Mouse (Mus musculus): ENCODE data around the gene Zfp747. TPM values are rescaled to one million over a fixed set of nuclear protein-coding genes. Genes with fewer than 3 reads are reported as not detected.

The Zfp747 gene
- polyA plus RNA-seq, 1 experiment from 2014 or later, result 9.8 TPM

DNA sequence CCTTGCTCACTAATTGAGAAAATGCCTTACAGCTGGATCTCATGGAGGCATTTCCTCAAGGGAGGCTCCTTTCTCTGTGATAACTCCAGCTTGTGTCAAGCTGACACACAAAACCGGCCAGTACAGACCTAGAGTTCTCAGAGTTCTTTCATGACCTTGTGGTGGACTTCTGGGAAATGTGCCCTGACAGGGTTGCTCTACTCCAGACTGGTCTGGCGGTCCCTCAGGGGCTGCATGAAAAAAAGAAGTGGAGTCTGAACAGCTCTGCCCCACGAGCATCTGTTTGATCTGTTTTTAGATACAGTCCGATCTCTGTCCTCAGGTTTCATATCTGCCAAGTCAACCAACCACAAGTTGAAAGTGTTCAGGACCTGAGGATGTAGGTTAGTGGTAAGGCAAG is 38.2 kb downstream of the Zfp747 start:
- ATAC-seq (replicated peaks; ENCODE audit: low FRiP score, low TSS enrichment, low read depth), result no peak
- WGBS, result 63% methylated on average over 4 of the region's 4 CpGs
- DNase-seq (ENCODE audit: low spot score), result no peak
- Histone ChIP-seq H3K36me3 (ENCODE audit: control insufficient read depth, insufficient read depth, low read length) (peaks cover 10% of the 10 kb centered on the region), H3K9ac (ENCODE audit: low read length) (no peak overlapping the region), H3K27me3 (replicated peaks; ENCODE audit: control insufficient read depth, insufficient read depth, low read length) (no peaks in the 10 kb centered on the region), H3K4me2 (ENCODE audit: low read length) (no peak overlapping the region), H3K27ac (ENCODE audit: low read depth) (no peak overlapping the region), H3K9me3 (ENCODE audit: control insufficient read depth, low read length) (no peaks in the 10 kb centered on the region), H3K4me3 (ENCODE audit: low read depth, low read length) (no peak overlapping the region), H3K4me1 (replicated peaks; ENCODE audit: control insufficient read depth, insufficient read depth, low read length) (no peaks in the 10 kb centered on the region)

DNA sequence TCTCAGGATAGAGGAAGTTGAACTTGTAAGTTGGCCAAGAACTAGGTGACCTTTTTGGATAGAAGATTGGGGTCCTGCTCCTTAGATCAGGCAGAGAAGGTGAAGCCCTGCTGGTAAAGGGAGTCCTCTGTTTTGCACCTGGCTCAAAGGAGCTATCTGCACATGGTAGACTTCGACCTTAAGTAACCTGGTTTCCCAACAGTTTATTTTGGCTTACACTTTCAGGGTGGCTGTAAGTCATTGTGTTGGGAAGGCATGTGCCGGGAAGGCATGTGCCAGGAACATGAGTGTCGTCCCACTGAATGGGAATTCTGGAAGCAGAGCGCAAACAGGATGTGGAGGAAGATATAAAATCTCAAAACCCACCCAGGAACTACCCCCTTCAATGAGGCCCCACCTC is 40.2 kb downstream of the Zfp747 start:
- H3K9me3 ChIP-seq (ENCODE audit: control insufficient read depth, low read length), result no peaks in the 10 kb centered on the region
- H3K4me2 ChIP-seq (ENCODE audit: low read length), result no peak overlapping the region
- H3K9ac ChIP-seq (ENCODE audit: low read length), result no peak overlapping the region
- no peaks in the 10 kb centered on the region for H3K27me3 ChIP-seq (replicated peaks; ENCODE audit: control insufficient read depth, insufficient read depth, low read length)
- WGBS, result 80% methylated on average over 4 of the region's 4 CpGs
- no peak overlapping the region for H3K27ac ChIP-seq (ENCODE audit: low read depth)
- no peak overlapping the region for H3K4me3 ChIP-seq (ENCODE audit: low read depth, low read length)
- no peak for DNase-seq (ENCODE audit: low spot score)
- H3K36me3 ChIP-seq (ENCODE audit: control insufficient read depth, insufficient read depth, low read length), result no peaks in the 10 kb centered on the region
- no peaks in the 10 kb centered on the region for H3K4me1 ChIP-seq (replicated peaks; ENCODE audit: control insufficient read depth, insufficient read depth, low read length)
- ATAC-seq (replicated peaks; ENCODE audit: low FRiP score, low TSS enrichment, low read depth), result no peak

DNA sequence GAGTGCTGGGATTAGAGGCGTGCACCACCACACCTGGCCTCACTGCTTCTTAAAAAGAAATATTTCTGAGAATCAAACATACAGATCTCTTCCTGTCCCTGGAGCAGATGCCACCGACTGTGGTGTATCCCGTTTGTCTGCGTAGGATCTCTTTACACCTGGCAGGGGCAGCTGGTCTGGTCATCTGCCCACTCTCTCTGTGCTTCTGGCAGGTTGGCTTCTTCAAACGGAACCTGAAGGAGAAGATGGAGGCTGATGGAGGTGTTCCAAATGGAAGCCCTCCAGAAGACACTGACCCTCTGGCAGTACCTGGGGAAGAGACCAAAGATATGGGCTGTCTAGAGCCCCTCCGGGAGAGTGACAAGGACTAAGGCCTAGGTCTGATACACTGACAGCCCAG is 42.6 kb downstream of the Zfp747 start:
- Histone ChIP-seq H3K27me3 (replicated peaks; ENCODE audit: control insufficient read depth, insufficient read depth, low read length) (no peaks in the 10 kb centered on the region), H3K9me3 (ENCODE audit: control insufficient read depth, low read length) (no peaks in the 10 kb centered on the region), H3K4me2 (ENCODE audit: low read length) (no peak overlapping the region), H3K9ac (ENCODE audit: low read length) (no peak overlapping the region), H3K4me1 (replicated peaks; ENCODE audit: control insufficient read depth, insufficient read depth, low read length) (no peaks in the 10 kb centered on the region), H3K36me3 (ENCODE audit: control insufficient read depth, insufficient read depth, low read length) (no peaks in the 10 kb centered on the region), H3K27ac (ENCODE audit: low read depth) (no peak overlapping the region), H3K4me3 (ENCODE audit: low read depth, low read length) (no peak overlapping the region)
- WGBS, result 81% methylated on average over 6 of the region's 6 CpGs
- ATAC-seq (replicated peaks; ENCODE audit: low FRiP score, low TSS enrichment, low read depth) (no peak), DNase-seq (ENCODE audit: low spot score) (no peak)

DNA sequence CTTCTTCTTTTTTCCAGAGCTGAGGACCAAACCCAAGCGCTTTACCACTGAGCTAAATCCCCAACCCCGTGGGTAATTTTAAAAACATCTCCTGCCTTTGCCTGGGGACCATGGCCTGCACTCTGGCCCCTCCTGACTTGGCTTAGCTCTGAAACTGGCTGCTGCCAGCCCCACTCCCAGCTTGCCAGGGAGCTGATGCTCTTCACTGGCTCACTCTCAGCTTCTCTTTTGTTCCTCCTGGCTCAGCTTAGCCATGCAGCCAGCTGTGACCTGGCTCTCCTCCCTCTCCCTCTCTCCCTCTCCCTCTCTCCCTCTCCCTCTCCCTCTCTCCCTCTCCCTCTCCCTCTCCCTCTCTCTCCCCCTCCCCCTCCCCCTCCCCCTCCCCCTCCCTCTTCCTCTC is 49.2 kb downstream of the Zfp747 start:
- no peak overlapping the region for H3K27ac ChIP-seq (ENCODE audit: low read depth)
- ATAC-seq (replicated peaks; ENCODE audit: low FRiP score, low TSS enrichment, low read depth), result no peak
- no peak overlapping the region for H3K4me3 ChIP-seq (ENCODE audit: low read depth, low read length)

DNA sequence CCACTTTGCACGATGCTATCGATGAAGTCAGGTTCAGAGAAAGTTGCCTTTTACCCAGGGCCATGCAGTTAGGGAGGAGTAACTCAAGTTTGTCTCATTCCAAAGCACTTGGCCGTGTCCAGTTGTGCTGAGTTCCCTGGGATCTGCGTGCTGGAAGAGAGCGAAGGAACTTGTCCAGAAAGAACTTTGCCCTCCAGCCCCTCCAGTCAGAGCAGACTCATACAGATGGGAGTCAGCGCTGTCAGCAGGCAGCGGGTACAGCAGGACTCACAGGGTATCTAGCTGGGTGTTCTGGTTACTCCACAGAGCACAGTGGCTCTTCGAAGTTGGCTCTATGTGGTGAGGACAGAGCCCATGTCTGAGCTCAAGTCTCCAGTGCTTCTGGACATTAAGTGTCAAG is 50.3 kb downstream of the Zfp747 start:
- 86% methylated on average over 8 of the region's 8 CpGs for WGBS
- H3K9ac ChIP-seq (ENCODE audit: low read length), result no peak overlapping the region
- DNase-seq (ENCODE audit: low spot score) (no peak), ATAC-seq (replicated peaks; ENCODE audit: low FRiP score, low TSS enrichment, low read depth) (no peak)
- H3K36me3 ChIP-seq (ENCODE audit: control insufficient read depth, insufficient read depth, low read length), result no peaks in the 10 kb centered on the region
- H3K4me2 ChIP-seq (ENCODE audit: low read length), result no peak overlapping the region
- no peak overlapping the region for H3K4me3 ChIP-seq (ENCODE audit: low read depth, low read length)
- no peak overlapping the region for H3K27ac ChIP-seq (ENCODE audit: low read depth)
- no peaks in the 10 kb centered on the region for H3K4me1 ChIP-seq (replicated peaks; ENCODE audit: control insufficient read depth, insufficient read depth, low read length)
- no peaks in the 10 kb centered on the region for H3K9me3 ChIP-seq (ENCODE audit: control insufficient read depth, low read length)
- no peaks in the 10 kb centered on the region for H3K27me3 ChIP-seq (replicated peaks; ENCODE audit: control insufficient read depth, insufficient read depth, low read length)

More for the DNA sequence above, 49.2 kb downstream of the Zfp747 start:
- Histone ChIP-seq H3K9me3 (ENCODE audit: control insufficient read depth, low read length) (no peaks in the 10 kb centered on the region), H3K4me1 (replicated peaks; ENCODE audit: control insufficient read depth, insufficient read depth, low read length) (no peaks in the 10 kb centered on the region), H3K4me2 (ENCODE audit: low read length) (no peak overlapping the region), H3K36me3 (ENCODE audit: control insufficient read depth, insufficient read depth, low read length) (no peaks in the 10 kb centered on the region), H3K9ac (ENCODE audit: low read length) (no peak overlapping the region), H3K27me3 (replicated peaks; ENCODE audit: control insufficient read depth, insufficient read depth, low read length) (no peaks in the 10 kb centered on the region)
- WGBS, result 33% methylated on average over 1 of the region's 2 CpGs
- no peak for DNase-seq (ENCODE audit: low spot score)

DNA sequence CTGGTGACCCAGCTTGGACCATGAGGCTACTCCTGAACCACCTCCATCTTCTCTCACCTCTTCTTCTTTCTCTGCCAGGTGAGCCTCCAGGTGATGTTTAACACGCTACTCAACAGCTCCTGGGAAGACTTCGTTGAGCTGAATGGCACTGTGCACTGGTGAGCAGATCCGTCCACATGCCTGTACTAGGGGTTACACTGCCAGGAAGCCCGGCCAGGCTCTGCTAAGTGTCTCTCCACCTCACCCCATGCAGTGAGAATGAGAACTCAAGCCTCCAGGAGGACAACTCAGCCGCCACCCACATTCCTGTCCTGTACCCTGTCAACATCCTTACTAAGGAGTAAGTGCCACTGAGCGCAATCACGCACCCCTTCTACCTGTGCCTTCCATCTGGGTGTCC is 50.9 kb downstream of the Zfp747 start:
- H3K36me3 ChIP-seq (ENCODE audit: control insufficient read depth, insufficient read depth, low read length), result no peaks in the 10 kb centered on the region
- WGBS, result 86% methylated on average over 7 of the region's 7 CpGs
- H3K27me3 ChIP-seq (replicated peaks; ENCODE audit: control insufficient read depth, insufficient read depth, low read length), result no peaks in the 10 kb centered on the region
- no peaks in the 10 kb centered on the region for H3K4me1 ChIP-seq (replicated peaks; ENCODE audit: control insufficient read depth, insufficient read depth, low read length)
- H3K9me3 ChIP-seq (ENCODE audit: control insufficient read depth, low read length), result no peaks in the 10 kb centered on the region
- no peak overlapping the region for H3K9ac ChIP-seq (ENCODE audit: low read length)
- H3K27ac ChIP-seq (ENCODE audit: low read depth), result no peak overlapping the region
- ATAC-seq (replicated peaks; ENCODE audit: low FRiP score, low TSS enrichment, low read depth), result no peak
- no peak overlapping the region for H3K4me2 ChIP-seq (ENCODE audit: low read length)
- no peak for DNase-seq (ENCODE audit: low spot score)
- H3K4me3 ChIP-seq (ENCODE audit: low read depth, low read length), result no peak overlapping the region

Other genes starting within 250 kb of the Zfp747 start
- gene Spn, start 238.2 kb downstream of the Zfp747 start, polyA plus RNA-seq (2014; fragmentation: Nextera tagmentation; extraction: Ambion mirVana), result 0.22 and 0.39 TPM in 2 replicates
- gene Cd2bp2, start 180.0 kb downstream of the Zfp747 start, polyA plus RNA-seq (2014; fragmentation: Nextera tagmentation; extraction: Ambion mirVana), result 44.4 and 46.9 TPM in 2 replicates
- gene Tbc1d10b, start 167.6 kb downstream of the Zfp747 start, polyA plus RNA-seq (2014; fragmentation: Nextera tagmentation; extraction: Ambion mirVana), result 21.3 and 21.4 TPM in 2 replicates
- gene Mylpf, start 167.2 kb downstream of the Zfp747 start, polyA plus RNA-seq (2014; fragmentation: Nextera tagmentation; extraction: Ambion mirVana), result 10.8 and 12.9 TPM in 2 replicates
- gene Zfp553, start 143.0 kb downstream of the Zfp747 start, polyA plus RNA-seq (2014; fragmentation: Nextera tagmentation; extraction: Ambion mirVana), result 16.8 and 18.5 TPM in 2 replicates
- 12.9 and 14.4 TPM in 2 replicates for gene Sept1, start 142.9 kb downstream of the Zfp747 start, polyA plus RNA-seq (2014; fragmentation: Nextera tagmentation; extraction: Ambion mirVana)
- gene Zfp771, start 131.8 kb downstream of the Zfp747 start, polyA plus RNA-seq (2014; fragmentation: Nextera tagmentation; extraction: Ambion mirVana), result 47.6 and 52.2 TPM in 2 replicates
- gene Dctpp1, start 115.3 kb downstream of the Zfp747 start, polyA plus RNA-seq (2014; fragmentation: Nextera tagmentation; extraction: Ambion mirVana), result 280 and 305 TPM in 2 replicates
- gene Sephs2, start 102.0 kb downstream of the Zfp747 start, polyA plus RNA-seq (2014; fragmentation: Nextera tagmentation; extraction: Ambion mirVana), result 153 and 183 TPM in 2 replicates
- 1.6 and 2.1 TPM in 2 replicates for gene Itgal, start 79.8 kb downstream of the Zfp747 start, polyA plus RNA-seq (2014; fragmentation: Nextera tagmentation; extraction: Ambion mirVana)
- gene Zfp768, start 30.5 kb downstream of the Zfp747 start, polyA plus RNA-seq (2014; fragmentation: Nextera tagmentation; extraction: Ambion mirVana), result 4.2 and 4.5 TPM in 2 replicates
- 6.2 and 7.4 TPM in 2 replicates for gene 9130019O22Rik, start 11.1 kb upstream of the Zfp747 start, polyA plus RNA-seq (2014; fragmentation: Nextera tagmentation; extraction: Ambion mirVana)
- 9.2 and 9.7 TPM in 2 replicates for gene E430018J23Rik, start 17.6 kb upstream of the Zfp747 start, polyA plus RNA-seq (2014; fragmentation: Nextera tagmentation; extraction: Ambion mirVana)
- gene Zfp764, start 30.8 kb upstream of the Zfp747 start, polyA plus RNA-seq (2014; fragmentation: Nextera tagmentation; extraction: Ambion mirVana), result 9.6 and 10.6 TPM in 2 replicates
- 24.1 and 25.2 TPM in 2 replicates for gene Zfp688, start 46.0 kb upstream of the Zfp747 start, polyA plus RNA-seq (2014; fragmentation: Nextera tagmentation; extraction: Ambion mirVana)
- 6.7 and 7.6 TPM in 2 replicates for gene Zfp689, start 73.1 kb upstream of the Zfp747 start, polyA plus RNA-seq (2014; fragmentation: Nextera tagmentation; extraction: Ambion mirVana)
- gene Prr14, start 83.6 kb upstream of the Zfp747 start, polyA plus RNA-seq (2014; fragmentation: Nextera tagmentation; extraction: Ambion mirVana), result 43.4 and 45.6 TPM in 2 replicates
- gene Fbrs, start 103.1 kb upstream of the Zfp747 start, polyA plus RNA-seq (2014; fragmentation: Nextera tagmentation; extraction: Ambion mirVana), result 11.4 and 13.9 TPM in 2 replicates
- 49.4 and 51.8 TPM in 2 replicates for gene Srcap, start 135.9 kb upstream of the Zfp747 start, polyA plus RNA-seq (2014; fragmentation: Nextera tagmentation; extraction: Ambion mirVana)
- gene Gm42715, start 143.5 kb upstream of the Zfp747 start, polyA plus RNA-seq (2014; fragmentation: Nextera tagmentation; extraction: Ambion mirVana), result 18.8 and 19.8 TPM in 2 replicates
- gene Tmem265, start 185.3 kb upstream of the Zfp747 start, polyA plus RNA-seq (2014; fragmentation: Nextera tagmentation; extraction: Ambion mirVana), result 7.5 and 8.1 TPM in 2 replicates
- gene Phkg2, start 197.3 kb upstream of the Zfp747 start, polyA plus RNA-seq (2014; fragmentation: Nextera tagmentation; extraction: Ambion mirVana), result 42.0 and 49.4 TPM in 2 replicates
- gene Ccdc189, start 212.5 kb upstream of the Zfp747 start, polyA plus RNA-seq (2014; fragmentation: Nextera tagmentation; extraction: Ambion mirVana), result 6.9 and 7.7 TPM in 2 replicates
- gene Rnf40, start 212.7 kb upstream of the Zfp747 start, polyA plus RNA-seq (2014; fragmentation: Nextera tagmentation; extraction: Ambion mirVana), result 36.3 and 38.8 TPM in 2 replicates
- 12.9 and 16.7 TPM in 2 replicates for gene Zfp629, start 239.7 kb upstream of the Zfp747 start, polyA plus RNA-seq (2014; fragmentation: Nextera tagmentation; extraction: Ambion mirVana)

All from intestine, embryonic 14.5 days (tissue).